Mouse (Mus musculus) spleen, adult 2 months (tissue): ENCODE measurements at regions not wholly inside any gene's neighbourhood (a gene's known extent, or its start where the extent isn't known, plus 50 kb on each side); places are given as distances from the start of the nearest gene placed in this dataset.
A peak's percentile ranks its signal among the peaks of the same experiment; 100 is the strongest.
"Not testable (repeated sequence)": the region's sequence is repeated elsewhere in the genome, so short reads cannot be mapped to it uniquely, and the experiment has no call there.

Experiments
- DNase-seq, 2 experiments: peaks; one replicate each; pipeline versions ENCODE4 v3.0.0 to v3.0.0-alpha.2; 2012 to 2021; ENCODE audit warnings: low spot score in 2 of 2, low read depth in 1 of 2
- H3K27ac ChIP-seq: fragments of 200-500 bp; 2 replicates; pipeline ENCODE4 v1.5.1; 2012; ENCODE audit warnings: low read length, inconsistent platforms; ENCODE audit not compliant: insufficient read depth
- H3K27me3 ChIP-seq: fragments of 200-500 bp; 2 replicates; pipeline ENCODE4 v1.6.1; 2012; ENCODE audit warnings: mild to moderate bottlenecking, moderate library complexity, low read length, inconsistent platforms; ENCODE audit not compliant: control insufficient read depth, insufficient read depth
- H3K36me3 ChIP-seq: fragments of 200-500 bp; 2 replicates; pipeline ENCODE4 v1.6.1; 2012; ENCODE audit warnings: mild to moderate bottlenecking, low read length, inconsistent platforms; ENCODE audit not compliant: control insufficient read depth, insufficient read depth
- H3K4me1 ChIP-seq: fragments of 200-500 bp; 2 replicates; pipeline ENCODE4 v1.6.1; 2011; ENCODE audit warnings: inconsistent platforms; ENCODE audit not compliant: control insufficient read depth, insufficient read depth, insufficient read length
- H3K4me3 ChIP-seq: fragments of 200-500 bp; 2 replicates; pipeline ENCODE4 v1.5.1; 2011; ENCODE audit warnings: mild to moderate bottlenecking, inconsistent platforms; ENCODE audit not compliant: insufficient read depth, insufficient read length; ENCODE audit errors: extremely low read depth
- CTCF ChIP-seq: fragments of 200-500 bp; IDR thresholded peaks from 2 replicates; pipeline ENCODE4 v1.5.1; 2011; ENCODE audit warnings: mild to moderate bottlenecking, inconsistent platforms; ENCODE audit not compliant: insufficient read depth, insufficient read length, insufficient replicate concordance; ENCODE audit errors: extremely low read depth
- POLR2A ChIP-seq: fragments of 200-500 bp; IDR thresholded peaks from 2 replicates; pipeline ENCODE4 v1.6.1; 2011; ENCODE audit warnings: low read depth, low read length, inconsistent platforms
- WGBS: fragments of 180-500 bp; shearing (Covaris S2); methylation state at CpG from one replicate; pipeline ENCODE4 v1.1.7; 2018; 5-methylcytosine and 5-hydroxymethylcytosine counted together

DNA sequence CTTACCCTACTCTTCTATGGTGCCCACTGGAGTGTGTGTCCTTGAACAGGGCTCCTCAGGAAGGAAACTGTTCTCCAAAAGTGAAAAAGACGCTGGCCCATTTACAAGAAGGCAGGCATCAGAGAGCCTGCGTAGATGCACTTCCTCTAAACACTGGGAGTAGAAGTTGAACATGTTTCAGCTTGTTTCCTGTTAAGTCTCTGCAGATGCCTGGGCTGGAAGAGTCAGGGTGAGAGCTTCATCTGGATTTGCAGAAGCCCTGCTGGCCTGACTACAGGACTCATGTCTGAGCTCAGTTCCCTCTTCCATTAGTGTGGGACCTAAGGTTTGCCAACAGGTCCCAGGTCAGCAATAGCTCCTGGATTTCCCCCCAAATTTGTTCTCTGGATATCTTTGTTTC lies 54.7 kb upstream of the Nlrp1b start:
- no peak for DNase-seq
- Histone ChIP-seq H3K4me1 (no peaks in the 10 kb centered on the region), H3K36me3 (no peaks in the 10 kb centered on the region), H3K4me3 (no peak overlapping the region), H3K27ac (no peak overlapping the region), H3K27me3 (no peaks in the 10 kb centered on the region)
- TF ChIP-seq CTCF (no peak), POLR2A (no peak)
- 16% methylated on average over 2 of the region's 2 CpGs for WGBS

DNA sequence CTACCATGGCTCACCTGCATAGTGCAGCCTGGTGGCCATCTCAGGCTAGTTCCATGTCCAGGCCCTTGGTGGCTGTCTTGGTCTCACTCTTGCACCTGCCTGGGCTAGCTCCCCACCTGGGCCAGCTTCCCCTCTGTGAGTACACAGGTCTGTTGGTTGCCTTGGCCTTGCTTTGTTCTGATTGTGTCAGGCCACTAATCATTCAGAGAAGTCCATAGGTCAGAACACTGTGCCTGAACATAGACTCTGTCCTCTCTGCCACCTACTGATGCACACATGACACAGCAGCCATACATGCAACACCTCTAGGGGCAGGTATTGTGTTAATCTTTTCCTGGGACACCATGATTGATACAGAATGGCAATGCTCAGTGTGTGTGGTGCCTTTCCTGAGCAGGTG lies 57.7 kb upstream of the Nlrp1b start:
- not testable (repeated sequence) for H3K4me3 ChIP-seq, H3K36me3 ChIP-seq, H3K27me3 ChIP-seq, H3K4me1 ChIP-seq, DNase-seq, H3K27ac ChIP-seq

DNA sequence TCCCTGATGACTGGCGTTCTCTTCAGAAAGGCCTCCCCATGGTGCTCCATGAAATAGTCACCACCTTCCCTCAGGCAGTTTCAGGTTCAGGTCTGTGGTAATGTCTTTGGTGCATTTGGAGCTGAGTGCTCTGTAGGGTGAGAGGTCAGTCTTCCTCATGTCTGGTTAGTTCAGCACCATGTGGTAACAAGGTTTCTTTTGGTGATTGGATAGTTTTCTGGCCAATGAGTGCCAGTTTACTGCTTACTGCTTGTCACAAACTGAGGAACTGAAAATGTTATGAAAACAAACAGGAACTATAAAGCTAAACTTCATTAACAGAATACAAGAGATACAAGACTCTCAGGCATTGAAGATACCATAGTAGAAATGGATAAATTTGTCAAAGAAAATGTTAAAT lies 59.0 kb upstream of the Nlrp1b start:
- H3K27me3 ChIP-seq, result no peaks in the 10 kb centered on the region
- no peak overlapping the region for H3K4me3 ChIP-seq
- TF ChIP-seq POLR2A (no peak), CTCF (no peak)
- DNase-seq, result no peak
- WGBS, result 87% methylated on average over 1 of the region's 1 CpGs
- H3K36me3 ChIP-seq, result no peaks in the 10 kb centered on the region
- no peak overlapping the region for H3K27ac ChIP-seq
- H3K4me1 ChIP-seq, result no peaks in the 10 kb centered on the region

DNA sequence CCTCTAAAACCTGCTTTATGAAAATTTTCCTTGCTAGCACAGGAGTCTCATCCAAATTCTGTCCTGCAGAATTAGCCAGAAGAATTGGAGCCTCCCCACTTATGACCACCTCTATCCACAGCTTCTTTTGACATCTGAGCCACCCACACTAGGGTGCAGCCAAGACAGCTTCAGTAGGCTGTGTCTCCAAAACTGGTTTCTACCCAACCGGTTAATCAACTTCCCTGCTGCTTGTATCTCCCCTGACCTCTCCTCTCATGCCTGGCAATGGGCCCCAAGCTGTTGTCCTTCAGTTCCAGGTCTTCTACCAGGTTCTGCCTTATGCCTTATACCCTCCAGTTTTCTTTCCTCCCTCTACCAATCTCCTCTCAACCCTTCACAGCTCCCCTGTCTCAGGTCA lies 68.9 kb upstream of the Nlrp1b start:
- DNase-seq, result no peak
- TF ChIP-seq POLR2A (no peak), CTCF (no peak)
- H3K27me3 ChIP-seq, result no peaks in the 10 kb centered on the region
- H3K4me1 ChIP-seq, result no peaks in the 10 kb centered on the region
- no peak overlapping the region for H3K4me3 ChIP-seq
- no peak overlapping the region for H3K27ac ChIP-seq
- WGBS, result 92% methylated on average over 1 of the region's 1 CpGs
- no peaks in the 10 kb centered on the region for H3K36me3 ChIP-seq

DNA sequence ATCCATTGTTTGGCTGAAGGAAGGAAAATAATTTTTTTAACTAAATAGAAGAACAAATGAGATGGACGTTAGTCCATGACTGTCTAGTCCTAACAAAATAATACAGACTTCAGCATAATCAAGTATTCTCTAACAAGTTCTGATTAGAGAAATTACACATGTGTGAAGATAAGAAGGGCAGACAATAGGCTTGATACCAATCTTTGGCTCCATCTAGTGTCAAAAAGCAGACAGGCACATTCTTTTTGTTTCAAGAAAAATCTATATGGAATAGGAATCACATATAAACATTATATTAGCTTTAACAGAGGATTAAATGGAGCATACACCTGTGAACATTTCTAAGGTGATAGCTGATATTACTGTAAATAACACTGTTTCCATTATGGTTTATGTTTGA lies 92.9 kb upstream of the Nlrp1b start:
- no peak overlapping the region for H3K27ac ChIP-seq
- DNase-seq, result peak in 1 of 2 experiments; percentile 1
- H3K4me3 ChIP-seq, result no peak overlapping the region
- 35% methylated on average over 1 of the region's 1 CpGs for WGBS
- TF ChIP-seq POLR2A (no peak), CTCF (no peak)
- H3K4me1 ChIP-seq, result no peaks in the 10 kb centered on the region
- no peaks in the 10 kb centered on the region for H3K36me3 ChIP-seq
- H3K27me3 ChIP-seq, result no peaks in the 10 kb centered on the region

DNA sequence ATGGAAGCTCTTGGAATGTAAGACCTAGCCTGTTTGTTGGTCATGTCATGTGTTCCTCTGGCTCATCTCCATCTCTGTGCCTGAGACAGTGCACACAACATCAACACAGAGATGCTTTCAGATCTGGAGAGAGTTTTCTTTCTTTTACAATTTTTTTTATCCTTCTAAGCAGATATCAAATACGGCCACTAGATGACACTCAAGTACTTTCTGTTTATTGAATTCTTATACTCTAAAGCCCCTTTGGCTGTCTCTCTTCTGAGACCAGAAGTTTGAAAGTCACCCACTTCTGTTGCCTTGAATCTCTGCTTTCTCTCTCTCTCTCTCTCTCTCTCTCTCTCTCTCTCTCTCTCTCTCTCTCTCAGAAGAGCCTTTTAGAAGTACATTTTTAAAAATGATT lies 106.9 kb upstream of the Nlrp1b start:
- no peak for TF ChIP-seq CTCF
- TF ChIP-seq POLR2A, result no peak
- H3K27ac ChIP-seq, result no peak overlapping the region
- WGBS, result 0% methylated on average over 1 of the region's 1 CpGs

DNA sequence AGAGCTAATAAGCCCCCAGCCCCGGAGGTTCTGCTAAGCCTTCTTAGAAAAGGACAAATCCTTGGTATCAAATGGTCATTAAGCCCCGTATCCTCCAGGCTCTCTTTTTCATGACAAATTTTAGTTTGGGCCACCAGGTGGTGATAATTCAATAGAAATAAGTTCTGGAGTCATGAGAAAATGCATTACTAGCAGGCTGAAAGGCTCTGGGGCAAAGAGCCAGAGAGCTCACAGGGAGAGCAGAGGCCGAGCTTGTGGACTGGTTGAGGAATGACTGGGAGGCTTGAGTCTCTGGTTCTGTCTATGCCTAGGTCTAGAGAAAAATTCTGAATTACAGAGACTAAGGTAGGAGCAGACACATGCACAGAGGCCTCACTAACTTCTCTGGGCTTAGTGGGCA lies 115.5 kb upstream of the Nlrp1b start:
- DNase-seq, result no peak
- Histone ChIP-seq H3K27me3 (no peaks in the 10 kb centered on the region), H3K27ac (no peak overlapping the region), H3K4me3 (no peak overlapping the region), H3K4me1 (no peaks in the 10 kb centered on the region), H3K36me3 (no peaks in the 10 kb centered on the region)
- WGBS, result 59% methylated on average over 3 of the region's 3 CpGs
- TF ChIP-seq CTCF (no peak), POLR2A (no peak)

More for the DNA sequence above, 106.9 kb upstream of the Nlrp1b start:
- no peaks in the 10 kb centered on the region for H3K4me1 ChIP-seq
- no peak for DNase-seq
- no peaks in the 10 kb centered on the region for H3K27me3 ChIP-seq
- H3K4me3 ChIP-seq, result no peak overlapping the region
- no peaks in the 10 kb centered on the region for H3K36me3 ChIP-seq
